Mouse (Mus musculus): ENCODE measurements around the gene Edn2. TPM values are rescaled to one million over a fixed set of nuclear protein-coding genes. Genes with fewer than 3 reads are reported as not detected.
A peak's percentile ranks its signal among the peaks of the same experiment; 100 is the strongest.

The Edn2 gene
- polyA plus RNA-seq, 1 experiment from 2014 or later = 0.10 TPM

DNA sequence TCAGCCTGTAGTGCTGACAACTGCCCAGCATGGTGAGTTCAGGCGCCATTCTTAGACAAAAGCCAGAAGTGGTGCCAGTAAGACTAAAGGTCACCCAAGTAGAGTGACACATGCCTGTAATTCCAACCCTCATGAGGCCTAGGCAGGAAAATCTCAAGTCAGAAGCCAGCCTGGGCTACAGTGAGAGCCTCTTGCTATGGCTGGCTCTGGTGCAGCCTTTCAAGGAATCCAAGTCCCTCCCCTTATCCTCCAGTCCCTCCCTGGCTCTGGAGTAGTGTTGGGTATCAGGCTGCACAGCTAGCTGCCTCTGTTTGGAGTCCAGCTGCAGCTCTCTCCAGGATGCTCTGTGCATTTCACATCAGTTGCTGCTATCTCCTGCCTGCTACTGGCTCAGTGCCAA lies 19.2 kb upstream of the Edn2 start:
- Histone ChIP-seq H3K4me1 (replicated peaks) (no peaks in the 10 kb centered on the region), H3K27me3 (ENCODE audit: insufficient read depth, poor library complexity, severe bottlenecking) (peaks cover 7% of the 10 kb centered on the region; the same call in 1 of the 2 replicates), H3K4me3 (no peak overlapping the region), H3K9me3 (no peaks in the 10 kb centered on the region), H3K27ac (no peak overlapping the region), H3K36me3 (no peaks in the 10 kb centered on the region)
- WGBS = 71% methylated on average over 1 of the region's 1 CpGs
- DNase-seq (ENCODE audit: low spot score) = no peak

GRCm38 (mm10) chr4:120142905-120143304 lies 18.1 kb upstream of the Edn2 start:
- Histone ChIP-seq H3K9me3 (no peaks in the 10 kb centered on the region), H3K27me3 (ENCODE audit: insufficient read depth, poor library complexity, severe bottlenecking) (peaks cover 14% of the 10 kb centered on the region), H3K4me1 (replicated peaks) (no peaks in the 10 kb centered on the region), H3K4me3 (no peak overlapping the region), H3K27ac (no peak overlapping the region), H3K36me3 (no peaks in the 10 kb centered on the region)
- WGBS = 91% methylated on average over 9 of the region's 9 CpGs
- DNase-seq (ENCODE audit: low spot score) = no peak

DNA sequence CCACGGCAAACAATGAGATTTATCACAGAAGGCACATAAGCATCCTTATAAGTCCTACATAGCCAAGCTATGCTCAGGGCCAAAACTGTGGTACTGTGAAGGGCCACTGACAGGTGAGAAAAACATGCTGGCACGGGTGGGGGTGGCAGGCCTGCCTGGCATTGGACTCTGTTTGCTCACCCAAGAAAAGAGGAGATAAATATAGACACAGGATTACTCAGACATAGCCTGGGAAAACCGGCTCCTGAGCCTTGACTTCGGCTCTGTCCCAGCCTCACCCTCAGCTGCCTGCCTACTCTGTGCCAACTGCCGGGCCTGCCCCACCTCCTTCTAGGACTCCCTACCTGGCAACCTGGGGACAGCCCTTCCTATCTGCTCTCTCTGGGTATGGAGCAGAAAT lies 16.7 kb upstream of the Edn2 start:
- Histone ChIP-seq H3K9me3 (no peaks in the 10 kb centered on the region), H3K36me3 (no peaks in the 10 kb centered on the region), H3K4me1 (replicated peaks) (peaks cover 11% of the 10 kb centered on the region), H3K27ac (no peak overlapping the region), H3K4me3 (no peak overlapping the region), H3K27me3 (ENCODE audit: insufficient read depth, poor library complexity, severe bottlenecking) (peaks cover 29% of the 10 kb centered on the region)
- DNase-seq (ENCODE audit: low spot score) = no peak
- WGBS = 80% methylated on average over 5 of the region's 5 CpGs

DNA sequence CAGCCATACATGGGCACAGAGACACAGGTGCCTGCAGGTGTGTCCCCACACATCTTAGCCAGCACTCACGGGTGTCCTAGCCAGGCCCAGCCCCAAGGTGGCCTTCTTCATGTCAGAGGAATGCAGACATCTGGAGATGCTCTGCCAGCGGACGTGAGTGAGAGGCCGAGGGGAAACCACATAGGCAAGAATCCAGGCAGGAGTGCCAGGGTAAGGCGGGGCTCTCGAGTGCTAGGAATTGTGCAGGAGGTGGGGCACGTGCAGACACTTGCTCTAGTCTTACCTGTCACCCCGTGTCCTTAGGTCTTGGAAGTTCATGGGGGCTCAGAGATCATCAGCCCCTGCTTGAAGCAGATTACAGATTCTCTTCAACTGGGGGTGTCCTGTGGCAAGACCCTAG lies 15.1 kb upstream of the Edn2 start:
- Histone ChIP-seq H3K36me3 (no peaks in the 10 kb centered on the region), H3K4me1 (replicated peaks) (peaks cover 11% of the 10 kb centered on the region), H3K9me3 (no peaks in the 10 kb centered on the region), H3K27me3 (ENCODE audit: insufficient read depth, poor library complexity, severe bottlenecking) (peaks cover 42% of the 10 kb centered on the region), H3K4me3 (no peak overlapping the region), H3K27ac (no peak overlapping the region)
- no peak for DNase-seq (ENCODE audit: low spot score)
- WGBS = 83% methylated on average over 8 of the region's 8 CpGs

- Histone ChIP-seq H3K27me3 (ENCODE audit: insufficient read depth, poor library complexity, severe bottlenecking) (peaks cover 39% of the 10 kb centered on the region), H3K4me1 (replicated peaks) (peaks cover 11% of the 10 kb centered on the region), H3K4me3 (peak overlapping the region; percentile 46), H3K36me3 (no peaks in the 10 kb centered on the region), H3K9me3 (no peaks in the 10 kb centered on the region), H3K27ac (peak overlapping the region; percentile 89)
- 6% methylated on average over 45 of the region's 45 CpGs for WGBS
- peak; percentile 79 for DNase-seq (ENCODE audit: low spot score)
Measured at GRCm38 (mm10) chr4:120148291-120149141, 12.5 kb upstream of the Edn2 start.

DNA sequence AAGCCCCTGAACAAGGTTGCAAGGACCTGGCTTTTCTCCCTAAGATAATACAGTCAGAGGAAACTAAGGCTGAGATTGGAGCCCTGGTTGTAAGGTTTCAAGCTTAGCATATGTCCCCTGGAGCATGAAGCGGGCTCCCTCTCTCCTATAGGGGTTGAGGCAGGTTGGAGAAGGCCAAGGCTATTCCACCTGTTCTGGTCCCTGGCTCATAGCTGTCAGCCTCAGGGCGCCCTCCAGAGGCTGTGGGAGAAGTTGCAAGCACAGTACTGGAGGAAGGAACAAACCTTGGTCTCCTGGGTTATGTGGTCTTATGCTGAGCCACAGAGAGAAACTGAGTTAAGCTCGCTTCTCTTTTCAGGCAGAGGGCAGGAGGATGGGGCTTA lies 11.9 kb upstream of the Edn2 start:
- peak overlapping the region; percentile 89 for H3K27ac ChIP-seq
- 21% methylated on average over 3 of the region's 3 CpGs for WGBS

GRCm38 (mm10) chr4:120150345-120150920 lies 10.6 kb upstream of the Edn2 start:
- Histone ChIP-seq H3K27me3 (ENCODE audit: insufficient read depth, poor library complexity, severe bottlenecking) (peaks cover 42% of the 10 kb centered on the region), H3K4me3 (no peak overlapping the region), H3K9me3 (no peaks in the 10 kb centered on the region), H3K27ac (no peak overlapping the region), H3K36me3 (no peaks in the 10 kb centered on the region), H3K4me1 (replicated peaks) (peaks cover 11% of the 10 kb centered on the region)
- 54% methylated on average over 6 of the region's 6 CpGs for WGBS
- no peak for DNase-seq (ENCODE audit: low spot score)

More for the DNA sequence above, 11.9 kb upstream of the Edn2 start:
- no peaks in the 10 kb centered on the region for H3K9me3 ChIP-seq
- no peaks in the 10 kb centered on the region for H3K36me3 ChIP-seq
- peaks cover 39% of the 10 kb centered on the region for H3K27me3 ChIP-seq (ENCODE audit: insufficient read depth, poor library complexity, severe bottlenecking)
- DNase-seq (ENCODE audit: low spot score) = no peak
- H3K4me3 ChIP-seq = peak overlapping the region; percentile 46
- H3K4me1 ChIP-seq (replicated peaks) = peaks cover 11% of the 10 kb centered on the region

GRCm38 (mm10) chr4:120151906-120152305 lies 9.1 kb upstream of the Edn2 start:
- peaks cover 11% of the 10 kb centered on the region for H3K4me1 ChIP-seq (replicated peaks)
- peaks cover 38% of the 10 kb centered on the region for H3K27me3 ChIP-seq (ENCODE audit: insufficient read depth, poor library complexity, severe bottlenecking)
- no peak overlapping the region for H3K4me3 ChIP-seq
- WGBS = 86% methylated on average over 6 of the region's 6 CpGs
- no peak overlapping the region for H3K27ac ChIP-seq
- no peaks in the 10 kb centered on the region for H3K36me3 ChIP-seq
- no peak for DNase-seq (ENCODE audit: low spot score)
- no peaks in the 10 kb centered on the region for H3K9me3 ChIP-seq

- Histone ChIP-seq H3K27me3 (ENCODE audit: insufficient read depth, poor library complexity, severe bottlenecking) (peaks cover 34% of the 10 kb centered on the region), H3K4me1 (replicated peaks) (peaks cover 11% of the 10 kb centered on the region)
- 61% methylated on average over 4 of the region's 4 CpGs for WGBS
Measured at GRCm38 (mm10) chr4:120152648-120153047, 8.4 kb upstream of the Edn2 start.

DNA sequence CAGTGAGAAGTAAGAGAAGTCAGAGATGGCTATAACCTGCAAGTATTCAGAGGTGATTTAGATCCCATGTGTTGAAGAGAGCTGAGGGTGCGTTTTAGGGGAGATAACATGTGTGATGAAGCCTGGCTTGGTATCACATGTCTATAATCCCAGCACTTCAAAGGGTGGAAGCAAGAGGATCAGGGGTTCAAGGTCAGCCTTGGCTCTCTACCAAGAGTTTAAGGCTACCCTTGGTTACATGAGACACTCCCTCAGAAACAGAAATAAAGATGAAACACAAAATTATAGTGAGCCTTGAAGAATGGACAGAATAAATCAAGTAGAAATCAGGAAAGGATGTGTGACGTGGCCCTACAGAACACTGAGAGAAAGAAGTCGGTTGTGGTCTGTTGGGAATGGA lies 7.3 kb upstream of the Edn2 start:
- DNase-seq (ENCODE audit: low spot score) = no peak
- H3K4me3 ChIP-seq = no peak overlapping the region
- 88% methylated on average over 3 of the region's 3 CpGs for WGBS
- H3K27me3 ChIP-seq (ENCODE audit: insufficient read depth, poor library complexity, severe bottlenecking) = peaks cover 27% of the 10 kb centered on the region
- H3K27ac ChIP-seq = no peak overlapping the region
- peaks cover 12% of the 10 kb centered on the region for H3K4me1 ChIP-seq (replicated peaks)
- H3K36me3 ChIP-seq = no peaks in the 10 kb centered on the region
- H3K9me3 ChIP-seq = no peaks in the 10 kb centered on the region

More at GRCm38 (mm10) chr4:120152648-120153047, 8.4 kb upstream of the Edn2 start:
- no peak for DNase-seq (ENCODE audit: low spot score)
- H3K4me3 ChIP-seq = no peak overlapping the region
- H3K9me3 ChIP-seq = no peaks in the 10 kb centered on the region
- H3K36me3 ChIP-seq = no peaks in the 10 kb centered on the region
- H3K27ac ChIP-seq = no peak overlapping the region

- no peak for DNase-seq (ENCODE audit: low spot score)
- H3K4me3 ChIP-seq = no peak overlapping the region
- H3K36me3 ChIP-seq = no peaks in the 10 kb centered on the region
- 38% methylated on average over 5 of the region's 5 CpGs for WGBS
- H3K27ac ChIP-seq = peak overlapping the region; percentile 53; the same call in 1 of the 2 replicates
- H3K4me1 ChIP-seq (replicated peaks) = peaks cover 18% of the 10 kb centered on the region
- peaks cover 39% of the 10 kb centered on the region for H3K27me3 ChIP-seq (ENCODE audit: insufficient read depth, poor library complexity, severe bottlenecking)
- H3K9me3 ChIP-seq = no peaks in the 10 kb centered on the region
Measured at GRCm38 (mm10) chr4:120158714-120159310, 2.2 kb upstream of the Edn2 start.

GRCm38 (mm10) chr4:120162586-120162985 lies 1.6 kb downstream of the Edn2 start:
- no peaks in the 10 kb centered on the region for H3K9me3 ChIP-seq
- no peak overlapping the region for H3K27ac ChIP-seq
- no peak overlapping the region for H3K4me3 ChIP-seq
- 85% methylated on average over 8 of the region's 8 CpGs for WGBS
- DNase-seq (ENCODE audit: low spot score) = no peak
- peaks cover 38% of the 10 kb centered on the region for H3K27me3 ChIP-seq (ENCODE audit: insufficient read depth, poor library complexity, severe bottlenecking)
- H3K4me1 ChIP-seq (replicated peaks) = peaks cover 18% of the 10 kb centered on the region
- H3K36me3 ChIP-seq = no peaks in the 10 kb centered on the region

DNA sequence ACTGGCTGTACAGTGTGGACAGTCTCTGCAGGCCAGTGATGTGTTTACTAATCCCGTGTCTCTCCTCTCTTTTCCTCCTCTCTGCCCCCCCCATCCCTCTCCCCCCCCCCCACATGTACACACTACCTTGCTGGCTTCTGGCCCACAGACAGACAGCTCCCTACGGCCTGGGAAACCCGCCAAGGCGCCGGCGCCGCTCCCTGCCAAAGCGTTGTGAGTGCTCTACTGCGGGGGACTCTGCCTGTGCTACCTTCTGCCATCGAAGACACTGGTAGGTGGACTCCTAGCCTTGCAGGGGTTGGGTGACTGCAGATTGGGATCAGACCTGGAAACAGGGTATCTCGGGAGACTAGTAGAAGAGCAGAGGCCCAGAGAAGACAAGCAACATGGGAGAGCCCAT lies 2.2 kb downstream of the Edn2 start:
- peaks cover 38% of the 10 kb centered on the region for H3K27me3 ChIP-seq (ENCODE audit: insufficient read depth, poor library complexity, severe bottlenecking)
- 79% methylated on average over 11 of the region's 11 CpGs for WGBS
- H3K27ac ChIP-seq = no peak overlapping the region
- H3K9me3 ChIP-seq = no peaks in the 10 kb centered on the region
- H3K4me1 ChIP-seq (replicated peaks) = peaks cover 17% of the 10 kb centered on the region
- no peak overlapping the region for H3K4me3 ChIP-seq
- H3K36me3 ChIP-seq = no peaks in the 10 kb centered on the region
- no peak for DNase-seq (ENCODE audit: low spot score)

Data from hindbrain, embryonic 10.5 days (tissue).